Mouse (Mus musculus): ENCODE results near the gene Mki67. TPM values are rescaled to one million over a fixed set of nuclear protein-coding genes. Genes with fewer than 3 reads are reported as not detected.

The Mki67 gene
- polyA plus RNA-seq, 1 experiment from 2014 or later = 5.6 TPM

DNA sequence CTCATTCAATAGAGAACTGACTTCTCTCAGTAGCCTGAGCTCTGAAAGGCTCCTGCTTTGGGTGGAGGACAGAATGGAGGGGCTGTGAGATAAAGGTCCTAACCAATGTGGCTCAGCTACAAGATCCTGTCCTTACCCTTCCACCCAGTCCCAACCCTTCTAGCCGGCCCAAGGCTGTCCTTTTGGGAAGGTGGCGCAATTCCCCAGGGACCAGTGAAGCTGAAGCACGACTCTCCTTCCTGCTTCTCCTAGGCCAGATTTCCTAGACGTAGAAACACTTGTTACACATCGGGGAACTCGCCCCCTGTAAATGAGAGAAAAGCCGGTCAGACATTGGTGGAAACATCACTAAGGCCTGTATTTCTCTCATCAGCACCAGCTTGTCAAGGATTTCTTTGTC, 52.0 kb downstream of the Mki67 start:
- 81% methylated on average over 7 of the region's 7 CpGs for WGBS
- Histone ChIP-seq H3K4me2 (ENCODE audit: low read length) (no peak overlapping the region), H3K4me3 (ENCODE audit: low read length) (no peak overlapping the region), H3K27ac (ENCODE audit: low read depth, low read length) (no peak overlapping the region), H3K9ac (ENCODE audit: low read depth, low read length) (no peak overlapping the region), H3K4me1 (ENCODE audit: control insufficient read depth, insufficient read depth, low read depth, low read length) (no peaks in the 10 kb centered on the region), H3K27me3 (replicated peaks; ENCODE audit: control insufficient read depth, insufficient read depth, low read length) (no peaks in the 10 kb centered on the region), H3K36me3 (ENCODE audit: control insufficient read depth, insufficient read depth, low read length) (no peaks in the 10 kb centered on the region), H3K9me3 (ENCODE audit: control insufficient read depth, low read length) (no peaks in the 10 kb centered on the region)
- no peak for ATAC-seq

DNA sequence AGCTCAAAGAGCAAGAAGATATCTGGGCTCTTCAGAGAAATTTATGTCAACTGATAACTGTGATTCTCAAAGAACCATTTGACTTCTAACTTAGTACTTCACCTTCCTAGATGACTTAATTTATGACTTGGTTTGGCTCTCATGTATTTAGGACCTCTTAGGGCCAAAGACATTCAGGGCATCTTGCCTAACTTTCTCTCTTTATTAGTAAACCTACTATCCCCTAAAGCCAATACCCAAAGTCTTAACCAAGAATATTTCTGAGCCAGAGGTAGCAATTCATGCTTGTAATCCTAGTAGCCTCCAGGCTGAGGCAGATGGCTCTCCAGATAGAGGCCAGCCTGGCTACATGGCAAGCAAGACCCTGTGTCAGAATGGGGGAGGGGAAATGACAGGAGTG, 55.8 kb downstream of the Mki67 start:
- H3K36me3 ChIP-seq (ENCODE audit: control insufficient read depth, insufficient read depth, low read length) = no peaks in the 10 kb centered on the region
- no peak overlapping the region for H3K9ac ChIP-seq (ENCODE audit: low read depth, low read length)
- no peak overlapping the region for H3K27ac ChIP-seq (ENCODE audit: low read depth, low read length)
- no peak overlapping the region for H3K4me2 ChIP-seq (ENCODE audit: low read length)
- H3K4me1 ChIP-seq (ENCODE audit: control insufficient read depth, insufficient read depth, low read depth, low read length) = no peaks in the 10 kb centered on the region
- ATAC-seq = no peak
- H3K9me3 ChIP-seq (ENCODE audit: control insufficient read depth, low read length) = no peaks in the 10 kb centered on the region
- no peak overlapping the region for H3K4me3 ChIP-seq (ENCODE audit: low read length)
- H3K27me3 ChIP-seq (replicated peaks; ENCODE audit: control insufficient read depth, insufficient read depth, low read length) = no peaks in the 10 kb centered on the region

DNA sequence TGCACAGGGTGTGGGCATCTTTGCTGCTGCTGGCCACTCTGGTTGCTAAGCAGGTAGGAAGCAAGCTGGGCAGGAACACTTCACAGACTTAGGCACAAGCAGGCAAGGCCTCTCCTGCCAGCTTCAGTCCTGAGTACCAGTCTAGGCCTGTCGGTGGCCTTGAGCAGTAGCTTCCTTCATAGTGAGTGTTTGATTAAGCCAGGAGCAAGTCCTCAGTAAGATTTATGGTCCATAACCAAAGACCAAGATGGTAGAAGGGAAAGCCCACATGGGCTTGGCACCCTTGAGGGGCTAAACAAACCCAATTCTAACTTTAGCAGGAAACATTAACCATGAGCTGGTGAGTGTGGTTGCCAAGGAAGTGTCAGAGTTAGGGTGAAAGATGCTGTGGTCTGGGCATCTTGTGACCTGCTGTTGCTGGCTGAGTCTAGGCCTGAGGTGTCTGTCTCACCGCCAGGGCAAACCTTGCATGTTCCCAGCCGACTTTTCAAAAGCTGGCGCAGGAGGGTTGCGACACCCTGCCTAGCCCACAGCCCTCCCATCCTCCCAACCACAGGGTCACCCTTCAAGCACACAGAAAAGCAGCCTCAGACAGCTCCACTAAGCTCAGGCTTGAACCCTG, 56.7 kb downstream of the Mki67 start:
- 94% methylated on average over 5 of the region's 5 CpGs for WGBS
- no peaks in the 10 kb centered on the region for H3K4me1 ChIP-seq (ENCODE audit: control insufficient read depth, insufficient read depth, low read depth, low read length)
- no peak overlapping the region for H3K4me2 ChIP-seq (ENCODE audit: low read length)
- H3K36me3 ChIP-seq (ENCODE audit: control insufficient read depth, insufficient read depth, low read length) = no peaks in the 10 kb centered on the region
- H3K4me3 ChIP-seq (ENCODE audit: low read length) = no peak overlapping the region
- ATAC-seq = no peak
- H3K9ac ChIP-seq (ENCODE audit: low read depth, low read length) = no peak overlapping the region
- H3K27ac ChIP-seq (ENCODE audit: low read depth, low read length) = no peak overlapping the region
- no peaks in the 10 kb centered on the region for H3K9me3 ChIP-seq (ENCODE audit: control insufficient read depth, low read length)
- no peaks in the 10 kb centered on the region for H3K27me3 ChIP-seq (replicated peaks; ENCODE audit: control insufficient read depth, insufficient read depth, low read length)

DNA sequence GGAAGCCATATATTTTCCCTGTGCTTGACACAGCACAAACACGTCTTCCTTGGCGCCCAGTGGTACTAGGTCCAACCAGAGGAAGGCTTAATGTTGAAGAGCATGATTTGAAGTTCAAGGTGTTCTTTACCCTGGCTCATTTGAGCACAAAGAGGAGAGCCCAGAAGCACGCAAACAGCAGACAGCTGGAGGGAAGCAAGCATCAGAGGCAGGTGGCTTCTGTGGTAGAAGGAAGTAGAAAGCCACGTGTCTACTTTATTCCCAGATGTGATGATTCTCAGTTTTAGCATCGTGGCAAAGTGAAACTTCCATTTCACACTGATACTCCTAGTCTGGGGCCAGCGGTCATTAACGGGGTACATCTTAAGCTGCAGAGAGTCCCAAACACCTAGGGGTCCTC, 58.0 kb downstream of the Mki67 start:
- no peaks in the 10 kb centered on the region for H3K27me3 ChIP-seq (replicated peaks; ENCODE audit: control insufficient read depth, insufficient read depth, low read length)
- no peaks in the 10 kb centered on the region for H3K36me3 ChIP-seq (ENCODE audit: control insufficient read depth, insufficient read depth, low read length)
- H3K27ac ChIP-seq (ENCODE audit: low read depth, low read length) = no peak overlapping the region
- no peaks in the 10 kb centered on the region for H3K9me3 ChIP-seq (ENCODE audit: control insufficient read depth, low read length)
- no peak overlapping the region for H3K9ac ChIP-seq (ENCODE audit: low read depth, low read length)
- no peaks in the 10 kb centered on the region for H3K4me1 ChIP-seq (ENCODE audit: control insufficient read depth, insufficient read depth, low read depth, low read length)
- no peak overlapping the region for H3K4me3 ChIP-seq (ENCODE audit: low read length)
- no peak for ATAC-seq
- no peak overlapping the region for H3K4me2 ChIP-seq (ENCODE audit: low read length)
- 93% methylated on average over 7 of the region's 7 CpGs for WGBS

DNA sequence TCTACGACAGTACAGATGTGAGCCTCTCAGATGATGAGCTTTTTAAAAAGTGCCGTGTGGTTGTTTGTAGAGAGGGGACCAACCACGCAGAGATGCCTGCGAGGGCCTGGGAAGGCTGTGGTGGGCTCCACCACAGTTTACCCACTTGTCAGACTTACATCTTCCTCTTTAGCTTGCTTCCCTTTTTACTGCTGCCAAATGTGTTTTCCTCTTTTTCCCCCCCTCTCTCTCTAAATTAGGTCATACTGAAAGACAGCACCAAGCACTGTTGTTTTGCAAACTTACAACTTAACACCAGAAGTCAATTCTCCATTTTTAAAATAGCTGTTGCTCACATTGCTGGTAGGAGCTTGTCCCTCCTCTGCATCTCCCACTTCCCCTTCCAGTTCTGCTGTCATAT, 61.0 kb downstream of the Mki67 start:
- H3K4me2 ChIP-seq (ENCODE audit: low read length) = no peak overlapping the region
- no peak for ATAC-seq
- H3K27ac ChIP-seq (ENCODE audit: low read depth, low read length) = no peak overlapping the region
- no peaks in the 10 kb centered on the region for H3K36me3 ChIP-seq (ENCODE audit: control insufficient read depth, insufficient read depth, low read length)
- no peaks in the 10 kb centered on the region for H3K9me3 ChIP-seq (ENCODE audit: control insufficient read depth, low read length)
- no peak overlapping the region for H3K4me3 ChIP-seq (ENCODE audit: low read length)
- no peaks in the 10 kb centered on the region for H3K4me1 ChIP-seq (ENCODE audit: control insufficient read depth, insufficient read depth, low read depth, low read length)
- 75% methylated on average over 4 of the region's 4 CpGs for WGBS
- no peaks in the 10 kb centered on the region for H3K27me3 ChIP-seq (replicated peaks; ENCODE audit: control insufficient read depth, insufficient read depth, low read length)
- H3K9ac ChIP-seq (ENCODE audit: low read depth, low read length) = no peak overlapping the region

DNA sequence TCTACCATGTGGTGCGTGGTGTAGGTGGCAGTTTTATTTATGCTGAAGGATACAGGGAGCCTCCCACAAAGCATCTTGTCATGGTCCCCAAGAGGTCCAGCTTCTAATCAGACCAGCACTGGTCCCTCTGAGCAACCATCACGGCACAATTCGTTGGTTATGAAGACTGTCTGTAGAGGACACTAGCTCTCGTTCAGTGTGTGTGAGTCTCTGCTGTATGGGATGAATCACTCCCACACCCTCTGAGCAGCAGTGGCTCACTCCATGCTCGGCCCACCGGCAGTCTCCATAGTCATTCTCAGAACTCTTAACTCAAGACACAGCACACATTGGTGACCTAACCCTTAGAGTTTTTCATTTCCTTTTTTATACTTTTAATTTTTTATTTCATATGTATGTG, 61.9 kb downstream of the Mki67 start:
- H3K4me1 ChIP-seq (ENCODE audit: control insufficient read depth, insufficient read depth, low read depth, low read length) = no peaks in the 10 kb centered on the region
- H3K27ac ChIP-seq (ENCODE audit: low read depth, low read length) = no peak overlapping the region
- H3K4me2 ChIP-seq (ENCODE audit: low read length) = no peak overlapping the region
- no peaks in the 10 kb centered on the region for H3K36me3 ChIP-seq (ENCODE audit: control insufficient read depth, insufficient read depth, low read length)
- no peaks in the 10 kb centered on the region for H3K27me3 ChIP-seq (replicated peaks; ENCODE audit: control insufficient read depth, insufficient read depth, low read length)
- WGBS = 91% methylated on average over 6 of the region's 6 CpGs
- no peak overlapping the region for H3K9ac ChIP-seq (ENCODE audit: low read depth, low read length)
- no peak for ATAC-seq
- H3K9me3 ChIP-seq (ENCODE audit: control insufficient read depth, low read length) = no peaks in the 10 kb centered on the region
- H3K4me3 ChIP-seq (ENCODE audit: low read length) = no peak overlapping the region

DNA sequence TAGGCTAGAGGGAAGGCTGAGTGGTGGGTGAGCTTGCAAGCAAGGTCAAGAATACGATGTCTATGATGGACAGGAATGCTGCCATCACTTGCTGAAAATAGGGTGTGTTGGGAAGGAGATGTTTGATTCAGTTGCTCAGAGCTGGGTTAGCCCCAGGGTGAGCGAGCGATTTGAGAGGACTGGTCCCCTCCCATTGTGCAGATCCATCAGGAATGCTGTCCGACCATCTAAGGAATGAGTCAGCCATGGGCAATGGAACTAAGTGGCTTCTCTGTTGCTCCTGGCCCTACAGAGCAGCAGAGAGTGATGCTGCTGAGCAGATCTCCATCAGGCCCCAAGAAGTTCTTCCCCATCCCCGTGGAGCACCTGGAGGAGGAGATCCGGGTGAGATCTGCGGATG, 62.6 kb downstream of the Mki67 start:
- WGBS = 86% methylated on average over 7 of the region's 7 CpGs
- no peak overlapping the region for H3K9ac ChIP-seq (ENCODE audit: low read depth, low read length)
- ATAC-seq = no peak

DNA sequence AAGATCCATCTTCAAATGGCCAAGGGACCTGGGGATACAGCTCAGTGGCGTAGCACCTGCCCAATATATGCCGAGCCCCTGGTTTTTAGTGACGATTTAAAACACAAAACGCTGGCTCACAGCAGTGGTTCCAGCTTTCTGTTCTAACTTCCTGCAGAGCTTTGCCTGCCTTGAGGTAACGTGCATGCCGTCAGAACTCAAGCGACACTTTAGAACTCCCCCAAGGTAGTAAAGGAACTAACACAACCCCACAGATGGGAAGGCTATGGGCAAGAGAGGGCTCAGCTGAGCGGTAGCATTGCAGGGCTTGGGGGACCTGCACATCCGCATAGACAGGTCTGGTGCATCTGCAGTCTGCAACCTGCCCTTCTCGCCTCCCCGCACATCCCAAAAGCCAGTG, 63.4 kb downstream of the Mki67 start:
- WGBS = 53% methylated on average over 11 of the region's 11 CpGs
- H3K9ac ChIP-seq (ENCODE audit: low read depth, low read length) = no peak overlapping the region
- ATAC-seq = no peak

More for the DNA sequence above, 62.6 kb downstream of the Mki67 start:
- Histone ChIP-seq H3K4me3 (ENCODE audit: low read length) (no peak overlapping the region), H3K9me3 (ENCODE audit: control insufficient read depth, low read length) (no peaks in the 10 kb centered on the region), H3K36me3 (ENCODE audit: control insufficient read depth, insufficient read depth, low read length) (no peaks in the 10 kb centered on the region), H3K4me1 (ENCODE audit: control insufficient read depth, insufficient read depth, low read depth, low read length) (no peaks in the 10 kb centered on the region), H3K27me3 (replicated peaks; ENCODE audit: control insufficient read depth, insufficient read depth, low read length) (no peaks in the 10 kb centered on the region), H3K4me2 (ENCODE audit: low read length) (no peak overlapping the region), H3K27ac (ENCODE audit: low read depth, low read length) (no peak overlapping the region)

DNA sequence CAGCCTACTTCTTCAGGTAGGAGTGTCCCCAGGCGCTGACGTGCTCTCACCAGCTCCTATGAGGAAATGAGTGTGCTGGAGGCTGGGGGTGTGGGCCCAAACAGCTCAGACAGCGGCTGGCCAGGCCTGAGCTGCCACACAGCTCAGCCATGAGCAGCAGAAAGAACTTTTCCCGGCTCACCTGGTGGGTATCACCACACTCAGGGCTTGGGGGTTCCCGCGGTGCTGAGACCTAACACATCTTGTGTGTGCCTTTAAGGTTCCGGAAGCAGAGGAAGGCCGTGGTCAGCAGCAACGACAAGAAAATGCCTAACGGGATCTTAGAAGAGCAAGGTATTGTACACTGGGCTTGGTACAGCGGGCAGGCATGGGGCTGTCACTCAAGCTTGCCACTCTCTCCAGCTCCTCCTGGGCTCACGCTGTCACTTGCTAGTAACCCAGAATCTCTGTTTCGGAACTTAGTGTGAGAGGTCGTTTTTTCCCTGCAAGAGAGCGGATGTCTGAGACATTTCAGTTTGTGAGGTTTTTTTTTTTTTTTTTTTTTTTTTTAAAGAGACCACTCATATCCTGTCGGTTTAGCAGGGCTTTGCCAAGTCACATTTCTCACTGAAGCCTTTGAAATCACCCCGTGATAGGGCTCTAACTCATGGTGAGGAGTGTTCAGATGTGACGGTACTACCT, 64.2 kb downstream of the Mki67 start:
- Histone ChIP-seq H3K9ac (ENCODE audit: low read depth, low read length) (no peak overlapping the region), H3K36me3 (ENCODE audit: control insufficient read depth, insufficient read depth, low read length) (no peaks in the 10 kb centered on the region), H3K4me3 (ENCODE audit: low read length) (no peak overlapping the region), H3K9me3 (ENCODE audit: control insufficient read depth, low read length) (no peaks in the 10 kb centered on the region; the same call in 1 of the 2 replicates), H3K4me2 (ENCODE audit: low read length) (peak overlapping the region; percentile 17; the same call in 1 of the 2 replicates), H3K27ac (ENCODE audit: low read depth, low read length) (no peak overlapping the region), H3K4me1 (ENCODE audit: control insufficient read depth, insufficient read depth, low read depth, low read length) (no peaks in the 10 kb centered on the region), H3K27me3 (replicated peaks; ENCODE audit: control insufficient read depth, insufficient read depth, low read length) (no peaks in the 10 kb centered on the region)
- 66% methylated on average over 18 of the region's 18 CpGs for WGBS
- no peak for ATAC-seq

More for the DNA sequence above, 63.4 kb downstream of the Mki67 start:
- no peak overlapping the region for H3K27ac ChIP-seq (ENCODE audit: low read depth, low read length)
- H3K27me3 ChIP-seq (replicated peaks; ENCODE audit: control insufficient read depth, insufficient read depth, low read length) = no peaks in the 10 kb centered on the region
- no peak overlapping the region for H3K4me2 ChIP-seq (ENCODE audit: low read length)
- H3K4me3 ChIP-seq (ENCODE audit: low read length) = no peak overlapping the region
- no peaks in the 10 kb centered on the region for H3K4me1 ChIP-seq (ENCODE audit: control insufficient read depth, insufficient read depth, low read depth, low read length)
- no peaks in the 10 kb centered on the region for H3K36me3 ChIP-seq (ENCODE audit: control insufficient read depth, insufficient read depth, low read length)
- no peaks in the 10 kb centered on the region; the same call in 1 of the 2 replicates for H3K9me3 ChIP-seq (ENCODE audit: control insufficient read depth, low read length)

Data from hindbrain, embryonic 16.5 days (tissue).